Comparison of ENCODE assay signal across 19 mouse cellular contexts in genomic region chr16:66970912-66971311, GRCm38 (mm10).
"Had no signal": no experiment of that assay in that cellular context is flagged by ENCODE, and none has a peak within 500 bp of the region (broad histone marks: within the 10 kb centered on the region; RNA-seq: fewer than 3 reads in every experiment).

No protein-coding gene starts in this region.

- H3K4me3 ChIP-seq: layer of hippocampus, adult 2 months; limb, embryonic 10.5 days; limb, embryonic 13.5 days; liver, embryonic 12.5 days; liver, embryonic 15.5 days; midbrain, embryonic 13.5 days; myocyte; neural tube, embryonic 13.5 days had no signal

- H3K9me3 ChIP-seq: limb, embryonic 10.5 days; limb, embryonic 13.5 days; liver, embryonic 12.5 days; liver, embryonic 15.5 days; midbrain, embryonic 13.5 days; neural tube, embryonic 13.5 days had no signal

- ATAC-seq: liver, embryonic 12.5 days; midbrain, embryonic 13.5 days; midbrain, embryonic 16.5 days had no signal

- H3K36me3 ChIP-seq: limb, embryonic 10.5 days; limb, embryonic 13.5 days; liver, embryonic 12.5 days; liver, embryonic 15.5 days; midbrain, embryonic 13.5 days; neural tube, embryonic 13.5 days had no signal

- H3K4me1 ChIP-seq: limb, embryonic 13.5 days; liver, embryonic 12.5 days; liver, embryonic 15.5 days had no signal

- H3K27ac ChIP-seq: limb, embryonic 10.5 days; limb, embryonic 13.5 days; liver, embryonic 12.5 days; liver, embryonic 15.5 days; midbrain, embryonic 13.5 days; neural tube, embryonic 13.5 days had no signal

- DNase-seq: kidney, adult 18-20 months; kidney, adult 9 months; kidney, postnatal 14 days; kidney, postnatal 4 days; layer of hippocampus, adult 9-11 months; liver; lung, adult 18-20 months; lung, postnatal 4 days; thymus, adult 18-20 months; thymus, postnatal 36 days had no signal

- H3K9ac ChIP-seq: limb, embryonic 13.5 days; liver, embryonic 12.5 days; liver, embryonic 15.5 days; midbrain, embryonic 13.5 days; neural tube, embryonic 13.5 days had no signal

- H3K4me2 ChIP-seq: limb, embryonic 13.5 days; liver, embryonic 12.5 days; liver, embryonic 15.5 days; midbrain, embryonic 13.5 days; neural tube, embryonic 13.5 days had no signal

- H3K27me3 ChIP-seq: limb, embryonic 13.5 days; liver, embryonic 12.5 days; liver, embryonic 15.5 days; midbrain, embryonic 13.5 days; neural tube, embryonic 13.5 days had no signal
